Mouse (Mus musculus): ENCODE data around the gene Axl.

DNA sequence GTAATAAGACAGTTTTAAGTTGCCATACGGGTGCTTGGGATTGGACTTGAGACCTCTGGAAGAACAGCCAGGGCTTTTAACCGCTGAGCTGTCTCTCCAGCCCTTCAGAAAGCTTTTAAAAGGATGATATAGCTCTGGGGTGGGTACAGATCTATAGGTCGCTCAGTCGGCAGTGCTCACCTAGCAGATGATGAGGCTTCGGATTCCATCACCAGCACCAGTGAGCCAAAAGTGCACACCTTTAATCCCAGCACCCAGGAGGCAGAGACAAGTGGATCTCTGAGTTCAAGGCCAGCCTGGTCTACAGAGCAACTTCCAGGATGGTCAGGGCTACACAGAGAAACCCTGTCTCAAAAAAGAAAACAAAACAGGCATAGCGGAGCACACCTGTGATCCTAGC is 12.5 kb upstream of the Axl start:
- no peak for TF ChIP-seq TCF12 (IDR thresholded peaks at IDR 0.05; ENCODE audit: low read depth, low read length)
- TF ChIP-seq IRF4 (IDR thresholded peaks at IDR 0.05; ENCODE audit: low read depth, low read length): no peak
- no peak for TF ChIP-seq MAFK (IDR thresholded peaks at IDR 0.05; ENCODE audit: insufficient replicate concordance, low read length)
- no peak for TF ChIP-seq CTCF (conservative IDR thresholded peaks at IDR 0.05 in 1 of 2, IDR thresholded peaks at IDR 0.05 in 1 of 2; ENCODE audit: low read depth in 2 of 2, low read length in 2 of 2)
- TF ChIP-seq EP300 (IDR thresholded peaks at IDR 0.05; ENCODE audit: low read length): no peak
- TF ChIP-seq POLR2A (IDR thresholded peaks at IDR 0.05; ENCODE audit: low read depth, low read length): no peak
- TF ChIP-seq CHD1 (IDR thresholded peaks at IDR 0.05; ENCODE audit: low read depth, low read length): no peak
- no peak for TF ChIP-seq USF1 (IDR thresholded peaks at IDR 0.05; ENCODE audit: low read depth, low read length)
- TF ChIP-seq E2F4 (IDR thresholded peaks at IDR 0.05; ENCODE audit: insufficient replicate concordance, low read depth, low read length): no peak

Measured in CH12.LX (cell line).